Mouse (Mus musculus) small intestine, adult 2 months (tissue): ENCODE results near the gene Faap20.

Experiments used
- CTCF ChIP-seq: fragments of 200-500 bp; IDR thresholded peaks from 2 replicates; pipeline ENCODE4 v1.5.1; 2012; ENCODE audit warnings: low read depth, mild to moderate bottlenecking, control low read depth, inconsistent platforms, low read length, moderate library complexity, mixed read lengths; ENCODE audit not compliant: insufficient replicate concordance, insufficient read length; ENCODE audit errors: extremely low read depth
- POLR2A ChIP-seq: fragments of 200-500 bp; IDR thresholded peaks from 2 replicates; pipeline ENCODE4 v1.6.1; 2012; ENCODE audit warnings: low read depth, mild to moderate bottlenecking, control low read depth, inconsistent platforms, low read length, moderate library complexity

DNA sequence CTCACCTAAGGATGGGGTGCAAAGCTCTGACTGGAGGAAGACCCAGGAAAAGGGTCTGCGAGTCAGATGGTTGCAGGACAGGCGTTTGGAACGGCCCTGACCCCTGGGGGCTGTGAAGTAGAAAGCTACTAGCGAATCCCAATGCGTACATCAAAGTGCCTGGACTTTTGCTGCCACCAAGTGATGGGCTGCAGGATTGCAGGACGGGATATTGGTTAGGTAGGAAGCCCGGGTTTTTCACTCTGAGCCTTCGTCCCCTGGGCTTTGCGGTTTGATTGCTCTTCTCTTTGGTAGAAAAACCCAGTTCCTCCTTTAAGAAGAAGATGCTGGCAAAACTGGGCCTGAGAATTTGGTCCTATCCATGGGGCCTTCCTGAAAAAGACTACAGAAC lies 350 bp upstream of the Faap20 start:
- TF ChIP-seq POLR2A (no peak), CTCF (peak; percentile 95)
